Mouse (Mus musculus): Measurements from ENCODE around the gene 3110082I17Rik. TPM values are rescaled to one million over a fixed set of nuclear protein-coding genes. Genes with fewer than 3 reads are reported as not detected.

The 3110082I17Rik gene
- total RNA-seq (2017), result 39.3 and 39.9 TPM in 2 replicates

DNA sequence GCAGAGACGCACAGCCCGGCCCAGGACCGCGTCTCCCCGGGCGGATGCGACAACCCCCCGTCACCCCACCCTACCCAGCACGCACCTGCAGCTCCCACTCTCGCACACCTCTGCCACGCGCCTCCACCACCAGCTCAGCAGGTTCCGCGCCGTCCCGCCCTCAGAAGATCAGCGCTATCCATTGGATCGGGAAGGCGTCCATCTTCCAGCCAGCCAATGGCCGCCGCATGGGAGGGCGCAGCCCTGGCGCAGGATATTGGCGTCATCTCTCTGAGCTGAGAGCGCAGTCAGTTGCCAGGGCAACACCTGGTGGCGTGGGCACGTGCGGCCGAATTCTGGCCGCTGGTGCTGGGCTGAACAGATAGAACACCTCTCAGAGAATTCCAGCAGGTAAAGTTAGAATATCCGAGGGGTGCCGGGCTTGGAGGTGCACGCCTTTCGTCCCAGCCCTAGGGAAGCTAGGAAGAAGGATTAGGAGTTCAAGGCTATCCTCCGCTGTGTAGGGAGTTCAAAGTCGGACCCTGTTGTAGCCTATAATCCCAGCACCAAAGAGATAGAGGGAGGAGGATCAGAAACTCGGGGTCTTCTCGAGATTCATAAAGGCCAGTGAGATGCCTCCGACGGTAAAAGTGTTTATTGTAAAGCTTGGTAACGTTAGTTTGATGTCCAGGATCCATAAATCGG, at the start of gene 3110082I17Rik:
TSS of gene 3110082I17Rik (minus strand) at position 144 of the 684 bp plus-strand sequence.
- ATAC-seq (replicated peaks in 1 of 2; ENCODE audit: insufficient read depth in 1 of 2, low FRiP score in 2 of 2, low TSS enrichment in 1 of 2, low read depth in 1 of 2, poor library complexity in 2 of 2, severe bottlenecking in 2 of 2), result peak; percentile 99 to 100

DNA sequence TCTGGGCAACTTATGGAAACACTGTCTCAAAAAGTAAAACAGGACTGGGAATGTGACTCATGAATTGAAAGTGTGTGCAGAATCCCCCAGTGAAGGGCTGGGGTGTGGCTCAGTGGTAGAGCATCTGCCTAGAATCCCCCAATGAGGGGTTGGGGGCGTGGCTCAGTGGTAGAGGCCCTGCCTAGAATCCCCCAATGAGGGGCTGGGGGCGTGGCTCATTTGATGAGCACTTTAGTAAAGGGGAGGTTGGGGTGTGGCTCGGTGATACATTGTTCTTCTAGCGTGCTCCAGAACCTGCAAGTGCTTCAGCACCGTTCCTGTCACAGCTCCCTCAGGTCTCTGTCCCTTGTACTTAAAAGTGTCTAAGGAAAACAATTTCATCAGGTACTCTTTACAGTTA, 45.9 kb upstream of the 3110082I17Rik start:
- ATAC-seq (replicated peaks in 1 of 2; ENCODE audit: insufficient read depth in 1 of 2, low FRiP score in 2 of 2, low TSS enrichment in 1 of 2, low read depth in 1 of 2, poor library complexity in 2 of 2, severe bottlenecking in 2 of 2), result no peak

DNA sequence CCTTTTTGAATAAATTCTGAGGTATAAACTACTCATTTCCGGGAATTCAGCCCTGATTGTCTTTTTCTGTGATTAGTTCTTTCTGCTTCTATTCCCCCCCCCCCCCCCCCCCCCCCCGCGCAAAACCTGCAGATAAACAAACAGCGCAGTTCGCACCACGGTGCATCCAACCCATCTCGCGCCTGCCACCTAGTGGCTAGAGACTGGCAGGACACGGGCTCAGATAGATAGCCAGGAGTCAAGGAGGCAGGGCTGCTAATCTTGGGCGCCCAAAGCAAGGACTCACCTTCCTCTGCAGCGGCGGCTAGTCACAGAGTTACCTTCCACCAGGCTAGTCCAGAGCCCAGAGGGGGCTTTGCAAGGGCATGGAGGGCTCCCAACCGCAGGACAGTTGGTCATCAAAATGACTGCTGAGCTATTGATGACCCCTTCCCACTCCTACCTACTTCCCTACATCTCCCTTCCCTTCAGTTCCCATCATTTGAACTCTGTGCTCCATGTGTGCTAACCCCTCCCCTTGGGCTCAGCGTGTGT, 44.8 kb upstream of the 3110082I17Rik start:
- ATAC-seq (replicated peaks in 1 of 2; ENCODE audit: insufficient read depth in 1 of 2, low FRiP score in 2 of 2, low TSS enrichment in 1 of 2, low read depth in 1 of 2, poor library complexity in 2 of 2, severe bottlenecking in 2 of 2), result peak; percentile 83 to 91

DNA sequence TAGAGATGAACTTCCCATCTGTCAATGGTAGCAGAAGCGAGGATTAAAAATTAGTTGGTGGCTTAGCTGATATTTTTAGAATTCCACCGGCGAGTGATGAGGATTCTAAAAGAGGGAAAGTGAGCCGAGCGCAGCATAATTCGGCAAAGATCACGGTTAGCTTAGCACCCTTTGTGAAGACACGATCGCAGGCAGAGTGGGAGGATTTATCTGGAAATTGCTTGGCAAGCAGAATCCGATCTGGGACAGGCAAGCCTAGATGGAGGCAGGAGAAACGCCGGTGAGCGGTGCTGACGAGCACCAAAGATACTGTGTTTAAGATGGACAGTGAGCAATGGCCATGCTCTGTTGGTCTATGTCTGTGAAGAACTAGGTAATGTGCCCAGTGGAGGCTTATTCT, 42.0 kb upstream of the 3110082I17Rik start:
- ATAC-seq (replicated peaks in 1 of 2; ENCODE audit: insufficient read depth in 1 of 2, low FRiP score in 2 of 2, low TSS enrichment in 1 of 2, low read depth in 1 of 2, poor library complexity in 2 of 2, severe bottlenecking in 2 of 2), result no peak

DNA sequence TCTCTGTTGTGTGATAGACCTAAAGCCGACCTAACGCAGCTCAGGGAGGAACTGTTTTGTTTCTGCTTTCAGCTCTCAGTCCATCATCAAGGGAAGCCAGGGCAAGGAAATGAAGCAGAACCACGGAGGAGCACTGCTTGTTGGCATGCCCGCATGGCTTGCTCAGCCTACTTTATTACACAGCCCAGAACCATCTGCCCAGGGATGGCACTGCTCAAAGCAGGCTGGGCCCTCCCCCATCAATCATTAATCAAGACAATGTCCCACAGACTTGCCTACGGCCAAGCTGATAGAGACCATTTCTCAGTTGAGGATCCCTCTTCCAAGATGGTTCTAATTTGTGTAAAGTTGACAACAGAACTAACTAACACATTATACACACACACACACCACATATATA, 38.5 kb upstream of the 3110082I17Rik start:
- no peak for ATAC-seq (replicated peaks in 1 of 2; ENCODE audit: insufficient read depth in 1 of 2, low FRiP score in 2 of 2, low TSS enrichment in 1 of 2, low read depth in 1 of 2, poor library complexity in 2 of 2, severe bottlenecking in 2 of 2)

DNA sequence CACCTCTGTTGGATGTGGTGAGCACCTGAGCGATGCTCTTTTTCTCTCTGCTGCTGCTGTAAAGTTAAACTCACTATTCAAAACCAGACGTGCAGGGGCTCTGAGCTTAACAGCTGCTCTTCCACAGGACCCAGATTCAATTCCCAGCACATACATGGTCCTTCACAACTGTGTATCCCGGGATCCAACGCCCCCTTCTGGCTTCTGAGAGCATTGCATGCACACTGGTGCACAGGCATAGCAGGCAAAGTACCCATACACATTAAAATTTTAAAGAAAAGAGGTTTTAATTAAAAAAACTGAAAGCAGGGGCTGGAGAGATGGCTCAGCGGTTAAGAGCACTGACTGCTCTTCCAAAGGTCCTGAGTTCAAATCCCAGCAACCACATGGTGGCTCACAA, 36.6 kb upstream of the 3110082I17Rik start:
- ATAC-seq (replicated peaks in 1 of 2; ENCODE audit: insufficient read depth in 1 of 2, low FRiP score in 2 of 2, low TSS enrichment in 1 of 2, low read depth in 1 of 2, poor library complexity in 2 of 2, severe bottlenecking in 2 of 2), result no peak

DNA sequence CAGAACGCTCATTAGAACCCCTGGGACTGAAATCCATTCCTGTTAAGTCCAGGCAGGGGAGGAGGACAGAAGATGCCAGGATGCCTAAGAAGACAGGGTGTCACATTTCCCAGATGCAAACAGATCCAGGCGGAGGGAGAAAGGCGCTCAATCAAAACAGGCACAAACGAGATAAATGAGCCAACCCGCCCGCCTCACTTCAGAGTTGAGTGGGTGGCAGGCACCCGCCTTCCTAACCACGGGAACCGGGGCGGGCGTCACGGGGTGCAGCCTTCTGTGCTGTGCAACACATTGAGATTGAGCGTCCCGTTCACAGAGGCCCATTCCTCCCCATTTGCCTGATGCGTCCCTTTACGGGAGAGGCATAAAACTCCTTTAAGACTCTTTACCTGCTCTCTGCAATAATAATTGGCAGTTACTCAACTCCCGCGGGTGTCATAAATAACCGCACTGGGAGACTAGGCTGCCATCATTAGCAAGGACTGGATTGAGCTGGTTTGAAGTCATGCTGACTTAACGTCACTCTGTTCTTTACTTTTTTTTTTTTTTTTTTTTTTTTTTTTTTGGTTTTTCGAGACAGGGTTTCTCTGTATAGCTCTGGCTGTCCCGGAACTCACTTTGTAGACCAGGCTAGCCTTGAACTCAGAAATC, 34.8 kb upstream of the 3110082I17Rik start:
- ATAC-seq (replicated peaks in 1 of 2; ENCODE audit: insufficient read depth in 1 of 2, low FRiP score in 2 of 2, low TSS enrichment in 1 of 2, low read depth in 1 of 2, poor library complexity in 2 of 2, severe bottlenecking in 2 of 2), result no peak

DNA sequence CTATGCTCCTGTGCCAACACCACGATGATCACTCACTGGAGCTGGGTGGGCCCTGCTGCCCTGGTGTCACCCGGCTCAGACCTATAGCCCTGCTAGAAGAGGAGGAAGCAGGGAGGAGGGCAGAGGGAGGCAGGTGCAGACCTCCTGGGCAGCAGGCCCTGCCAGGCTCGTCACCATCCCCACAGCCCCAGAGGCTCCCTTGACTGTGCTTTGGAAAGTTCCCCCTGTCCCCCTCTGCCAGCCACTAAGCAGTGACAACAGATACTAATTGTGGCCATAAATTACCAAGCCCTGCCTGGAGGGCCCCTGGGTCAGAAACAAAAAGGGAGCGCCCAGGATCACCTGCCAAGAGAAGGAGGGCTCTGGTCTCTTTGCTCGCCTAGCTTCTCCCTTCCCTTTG, 33.4 kb upstream of the 3110082I17Rik start:
- ATAC-seq (replicated peaks in 1 of 2; ENCODE audit: insufficient read depth in 1 of 2, low FRiP score in 2 of 2, low TSS enrichment in 1 of 2, low read depth in 1 of 2, poor library complexity in 2 of 2, severe bottlenecking in 2 of 2), result no peak

DNA sequence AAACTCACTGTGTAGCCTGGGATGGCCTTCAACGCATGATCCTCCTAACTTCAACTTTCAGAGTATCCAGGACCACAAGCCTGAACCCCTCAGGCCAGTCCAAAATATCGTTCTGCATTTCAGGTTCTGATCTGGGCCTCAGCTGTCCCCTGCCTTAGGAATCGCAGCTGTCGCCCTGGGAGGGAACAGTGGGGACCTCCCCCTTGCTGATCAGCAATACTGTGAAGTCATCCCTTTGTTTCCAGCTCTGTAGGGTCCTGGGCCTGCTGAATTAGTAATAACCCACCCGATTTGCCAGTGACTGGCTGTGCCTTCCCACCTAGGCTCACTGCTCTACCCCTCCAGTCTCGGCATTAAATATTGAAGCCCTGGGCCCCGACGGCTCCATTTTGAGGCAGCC, 31.0 kb upstream of the 3110082I17Rik start:
- ATAC-seq (replicated peaks in 1 of 2; ENCODE audit: insufficient read depth in 1 of 2, low FRiP score in 2 of 2, low TSS enrichment in 1 of 2, low read depth in 1 of 2, poor library complexity in 2 of 2, severe bottlenecking in 2 of 2), result no peak

DNA sequence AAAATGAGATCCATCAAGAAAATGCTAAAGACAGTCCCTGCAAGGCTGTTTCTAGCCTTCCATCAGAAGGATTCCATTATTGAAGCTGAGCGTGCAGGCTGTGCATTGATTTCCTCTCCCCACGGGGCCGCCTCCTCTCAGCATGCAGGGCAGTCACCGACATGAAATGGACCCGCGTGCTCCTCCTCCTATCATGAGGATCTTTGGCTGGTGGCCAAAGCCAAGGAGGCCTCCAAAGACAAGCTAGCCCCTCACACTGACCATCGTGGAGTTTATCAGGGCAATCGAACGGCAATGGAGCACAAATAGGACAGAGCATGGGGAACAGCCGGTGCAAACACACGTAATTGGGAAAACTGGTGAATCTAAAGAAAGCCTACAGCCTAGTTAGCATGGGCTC, 29.8 kb upstream of the 3110082I17Rik start:
- ATAC-seq (replicated peaks in 1 of 2; ENCODE audit: insufficient read depth in 1 of 2, low FRiP score in 2 of 2, low TSS enrichment in 1 of 2, low read depth in 1 of 2, poor library complexity in 2 of 2, severe bottlenecking in 2 of 2), result no peak

DNA sequence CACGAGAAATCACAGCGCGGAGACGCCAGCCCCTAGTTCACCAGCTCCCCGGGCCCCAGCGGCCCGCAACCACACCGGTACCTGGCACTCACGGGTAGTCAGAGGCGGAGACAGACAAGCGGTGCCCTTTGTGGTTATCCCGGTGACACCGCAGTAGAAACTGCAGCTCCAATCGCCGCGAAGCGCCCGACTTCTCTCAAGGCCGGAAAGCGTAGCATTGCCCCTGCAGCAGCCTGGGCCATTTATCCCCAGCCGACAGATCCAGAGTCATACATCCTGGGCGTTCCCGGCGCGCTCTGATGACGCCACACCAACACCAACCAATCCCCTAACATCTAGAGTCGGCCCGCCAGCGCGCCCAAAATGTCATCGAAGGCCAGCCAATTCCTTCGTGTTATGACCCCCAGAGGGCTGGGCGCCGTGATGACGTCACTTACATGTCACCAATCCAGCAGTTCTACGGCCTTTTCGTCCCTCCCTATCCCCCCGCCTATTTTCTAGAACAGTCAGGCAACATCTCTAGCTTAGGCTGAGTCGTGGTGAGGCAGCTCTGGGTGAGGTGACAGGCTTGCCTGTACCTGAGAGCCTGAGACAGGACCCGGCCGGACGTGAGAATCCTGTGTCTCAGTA, 24.0 kb upstream of the 3110082I17Rik start, which contains the start of gene Zfand2a:
TSS of gene Zfand2a (minus strand) at position 365 of the 630 bp plus-strand sequence.
- peak; percentile 98 to 99 for ATAC-seq (replicated peaks in 1 of 2; ENCODE audit: insufficient read depth in 1 of 2, low FRiP score in 2 of 2, low TSS enrichment in 1 of 2, low read depth in 1 of 2, poor library complexity in 2 of 2, severe bottlenecking in 2 of 2)

DNA sequence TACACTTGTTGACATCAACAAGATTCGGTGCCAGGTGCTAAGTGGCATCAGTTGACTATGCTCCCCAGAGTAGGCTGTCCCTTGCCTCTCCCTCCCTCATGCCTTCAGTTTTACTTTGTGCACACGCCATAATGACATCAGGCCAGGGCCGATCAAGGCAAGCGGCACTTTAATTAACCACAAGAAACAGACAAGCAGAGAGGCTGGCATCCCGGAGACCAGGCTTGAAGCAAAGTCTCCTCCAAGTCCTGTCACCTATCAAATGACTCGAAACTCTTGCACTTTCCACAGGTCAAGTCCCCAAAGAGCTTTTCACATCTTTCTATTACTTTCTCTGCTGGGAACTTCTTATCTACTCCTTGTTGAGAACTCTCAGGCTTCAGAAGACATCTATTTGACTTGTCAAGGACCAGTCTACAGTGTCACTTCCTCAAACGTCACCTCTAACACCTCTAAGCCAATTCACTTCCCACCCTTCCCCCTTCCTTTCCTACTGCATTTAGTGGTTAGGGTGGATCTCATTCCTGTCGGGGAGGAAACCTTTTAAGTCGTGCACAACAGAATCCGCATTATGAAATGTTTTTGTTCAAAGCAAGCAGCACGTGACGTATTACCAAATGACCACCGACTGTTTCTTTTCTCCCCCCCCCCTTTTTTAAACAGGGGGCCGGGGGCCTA, 23.0 kb upstream of the 3110082I17Rik start:
- no peak for ATAC-seq (replicated peaks in 1 of 2; ENCODE audit: insufficient read depth in 1 of 2, low FRiP score in 2 of 2, low TSS enrichment in 1 of 2, low read depth in 1 of 2, poor library complexity in 2 of 2, severe bottlenecking in 2 of 2)

DNA sequence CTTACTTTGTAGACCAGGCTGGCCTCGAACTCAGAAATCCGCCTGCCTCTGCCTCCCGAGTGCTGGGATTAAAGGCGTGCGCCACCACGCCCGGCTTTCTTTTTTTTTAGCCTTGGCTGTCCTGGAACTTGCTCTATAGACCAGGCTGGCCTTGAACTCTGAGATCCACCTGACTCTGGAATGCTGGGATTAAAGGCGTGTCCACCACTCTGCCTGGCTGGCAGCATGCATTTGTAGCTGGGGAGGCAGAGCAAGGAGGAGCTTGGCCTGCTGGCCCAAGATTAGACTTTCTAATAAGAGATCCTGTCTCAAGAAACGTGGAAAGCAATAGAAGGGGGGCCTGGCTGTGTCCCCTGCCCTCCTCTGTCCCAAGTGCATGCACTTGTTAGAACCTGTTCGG, 20.1 kb upstream of the 3110082I17Rik start:
- no peak for ATAC-seq (replicated peaks in 1 of 2; ENCODE audit: insufficient read depth in 1 of 2, low FRiP score in 2 of 2, low TSS enrichment in 1 of 2, low read depth in 1 of 2, poor library complexity in 2 of 2, severe bottlenecking in 2 of 2)

DNA sequence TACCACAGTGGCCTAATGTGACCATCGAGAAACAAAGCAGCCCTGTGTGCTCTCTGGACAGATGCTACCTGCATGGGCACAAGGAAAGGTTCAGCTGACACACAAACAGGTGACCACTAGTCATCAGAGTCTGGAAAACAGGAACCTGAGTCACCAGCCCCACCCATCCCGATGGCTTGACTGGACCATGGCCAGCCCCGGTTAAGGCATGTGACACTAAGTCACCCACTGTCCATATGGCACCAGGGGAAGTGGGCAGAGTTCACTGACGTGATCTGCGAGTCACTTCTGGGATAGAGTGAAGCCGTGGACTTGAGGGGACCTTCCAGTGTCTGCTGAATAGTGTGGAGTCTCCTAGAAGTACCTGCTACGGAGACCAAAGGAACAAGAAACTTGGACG, 18.8 kb upstream of the 3110082I17Rik start:
- no peak for ATAC-seq (replicated peaks in 1 of 2; ENCODE audit: insufficient read depth in 1 of 2, low FRiP score in 2 of 2, low TSS enrichment in 1 of 2, low read depth in 1 of 2, poor library complexity in 2 of 2, severe bottlenecking in 2 of 2)

DNA sequence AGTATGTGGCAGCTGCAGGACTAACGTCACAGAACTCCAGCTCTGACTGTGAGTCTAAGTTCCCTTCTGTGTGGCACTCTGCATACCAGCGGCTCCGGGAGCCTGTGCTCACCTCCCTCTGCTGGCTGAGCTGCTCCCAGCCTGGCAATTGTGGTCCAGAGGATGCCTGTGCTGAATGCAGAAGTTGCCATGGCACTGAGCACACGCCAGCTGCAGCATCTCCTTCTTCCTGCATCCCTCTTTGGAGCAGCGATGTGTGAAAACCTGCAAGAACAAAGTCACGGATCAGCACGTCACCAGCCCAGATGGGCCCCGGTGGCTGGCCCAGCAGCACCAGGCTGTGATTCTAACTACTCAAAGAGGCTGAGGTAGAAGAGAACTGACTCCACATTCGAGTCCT, 14.4 kb upstream of the 3110082I17Rik start:
- no peak for ATAC-seq (replicated peaks in 1 of 2; ENCODE audit: insufficient read depth in 1 of 2, low FRiP score in 2 of 2, low TSS enrichment in 1 of 2, low read depth in 1 of 2, poor library complexity in 2 of 2, severe bottlenecking in 2 of 2)

DNA sequence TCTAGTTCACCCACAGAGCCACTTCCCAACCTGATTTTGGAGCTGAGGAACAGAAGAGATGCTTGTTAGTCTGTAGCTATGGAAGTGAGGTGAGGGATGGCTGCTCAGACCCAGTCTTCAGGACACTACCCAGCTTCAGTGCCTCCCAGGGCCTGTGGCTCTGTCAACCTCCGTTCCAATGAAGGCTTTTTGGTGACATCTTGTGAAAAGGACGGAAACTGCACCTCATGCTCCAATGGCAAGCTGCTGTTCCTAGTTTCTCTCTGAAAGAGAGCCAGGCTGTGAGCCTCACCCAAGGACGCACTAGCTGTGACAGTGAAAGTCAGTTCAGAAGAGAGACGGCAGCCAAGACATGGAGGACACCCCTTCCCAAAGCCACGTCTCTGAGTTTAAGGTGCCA, 7.7 kb upstream of the 3110082I17Rik start:
- ATAC-seq (replicated peaks in 1 of 2; ENCODE audit: insufficient read depth in 1 of 2, low FRiP score in 2 of 2, low TSS enrichment in 1 of 2, low read depth in 1 of 2, poor library complexity in 2 of 2, severe bottlenecking in 2 of 2), result no peak

DNA sequence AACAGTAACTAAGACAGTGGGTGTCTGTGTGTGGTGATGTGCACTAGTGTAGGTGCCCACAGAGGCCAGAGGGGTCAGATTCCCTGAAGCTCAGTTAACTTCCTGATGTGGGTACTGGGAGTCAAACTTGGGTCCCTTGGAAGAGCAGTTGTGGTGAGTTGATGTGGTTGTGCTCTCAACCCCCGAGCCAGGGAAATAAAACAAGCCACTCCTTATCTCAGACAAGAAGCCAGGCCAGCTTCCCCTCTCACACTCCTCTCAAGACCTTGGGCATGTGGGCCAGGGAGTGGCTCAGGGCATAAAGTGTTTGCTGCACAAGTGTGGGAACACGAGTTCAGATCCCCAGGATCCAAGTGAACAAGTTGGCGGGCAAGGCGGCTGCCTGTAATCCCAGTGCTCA, 6.5 kb upstream of the 3110082I17Rik start:
- ATAC-seq (replicated peaks in 1 of 2; ENCODE audit: insufficient read depth in 1 of 2, low FRiP score in 2 of 2, low TSS enrichment in 1 of 2, low read depth in 1 of 2, poor library complexity in 2 of 2, severe bottlenecking in 2 of 2), result no peak

DNA sequence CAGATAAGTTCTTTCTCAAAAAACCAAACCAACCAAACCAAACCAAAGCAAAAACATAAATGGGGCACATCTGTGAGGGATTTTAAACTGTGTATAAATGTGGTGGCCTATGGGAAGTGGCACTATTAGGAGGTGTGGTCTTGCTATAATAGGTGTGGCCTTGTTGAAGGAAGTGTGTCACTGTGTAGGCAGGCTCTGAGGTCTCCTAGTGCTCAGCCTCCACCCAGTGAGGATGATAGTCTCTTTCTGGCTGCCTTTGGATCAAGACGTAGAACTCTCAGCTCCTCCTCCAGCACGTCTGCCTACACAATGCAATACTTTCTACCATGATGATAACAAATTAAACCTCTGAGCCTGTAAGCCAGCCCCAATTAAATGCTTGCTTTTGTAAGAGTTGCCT, 6.0 kb upstream of the 3110082I17Rik start:
- no peak for ATAC-seq (replicated peaks in 1 of 2; ENCODE audit: insufficient read depth in 1 of 2, low FRiP score in 2 of 2, low TSS enrichment in 1 of 2, low read depth in 1 of 2, poor library complexity in 2 of 2, severe bottlenecking in 2 of 2)
